In genomic region chr6:102388590-102388989, GRCm38 (mm10) we compare ENCODE assay signal across 31 mouse cellular contexts.
"Had no signal": no experiment of that assay in that cellular context is flagged by ENCODE, and none has a peak within 500 bp of the region (broad histone marks: within the 10 kb centered on the region; RNA-seq: fewer than 3 reads in every experiment).

No protein-coding gene starts in this region.

- H3K9ac ChIP-seq: limb, embryonic 12.5 days; limb, embryonic 13.5 days; limb, embryonic 15.5 days; liver, embryonic 12.5 days; liver, embryonic 13.5 days; liver, embryonic 14.5 days; liver, embryonic 15.5 days; liver, postnatal 0 days; lung, embryonic 14.5 days; lung, embryonic 15.5 days; midbrain, embryonic 12.5 days; midbrain, embryonic 13.5 days; midbrain, embryonic 15.5 days had no signal

- H3K9me3 ChIP-seq: limb, embryonic 10.5 days; limb, embryonic 12.5 days; limb, embryonic 13.5 days; limb, embryonic 15.5 days; liver, embryonic 12.5 days; liver, embryonic 13.5 days; liver, embryonic 15.5 days; lung, embryonic 15.5 days; megakaryocyte, embryonic 14.5 days; midbrain, embryonic 10.5 days; midbrain, embryonic 12.5 days; midbrain, embryonic 13.5 days; midbrain, embryonic 15.5 days had no signal

- H3K4me1 ChIP-seq: limb, embryonic 10.5 days; limb, embryonic 12.5 days; limb, embryonic 13.5 days; limb, embryonic 15.5 days; liver, embryonic 12.5 days; liver, embryonic 13.5 days; liver, embryonic 15.5 days; lung, embryonic 15.5 days; megakaryocyte, embryonic 14.5 days; midbrain, embryonic 10.5 days; midbrain, embryonic 12.5 days; midbrain, embryonic 13.5 days; midbrain, embryonic 15.5 days had no signal

- H3K4me3 ChIP-seq: limb, embryonic 10.5 days; limb, embryonic 12.5 days; limb, embryonic 13.5 days; limb, embryonic 15.5 days; liver, embryonic 12.5 days; liver, embryonic 13.5 days; liver, embryonic 15.5 days; lung, embryonic 15.5 days; megakaryocyte, embryonic 14.5 days; midbrain, embryonic 10.5 days; midbrain, embryonic 12.5 days; midbrain, embryonic 13.5 days; midbrain, embryonic 15.5 days; myocyte had no signal

- H3K27ac ChIP-seq: limb, embryonic 10.5 days; limb, embryonic 12.5 days; limb, embryonic 13.5 days; limb, embryonic 15.5 days; liver, embryonic 12.5 days; liver, embryonic 13.5 days; liver, embryonic 14.5 days; liver, embryonic 15.5 days; lung, embryonic 15.5 days; macrophage; midbrain, embryonic 10.5 days; midbrain, embryonic 12.5 days; midbrain, embryonic 13.5 days; midbrain, embryonic 15.5 days had no signal

- H3K36me3 ChIP-seq: limb, embryonic 10.5 days; limb, embryonic 12.5 days; limb, embryonic 13.5 days; limb, embryonic 15.5 days; liver, embryonic 12.5 days; liver, embryonic 13.5 days; liver, embryonic 15.5 days; lung, embryonic 15.5 days; midbrain, embryonic 10.5 days; midbrain, embryonic 12.5 days; midbrain, embryonic 13.5 days; midbrain, embryonic 15.5 days had no signal

- H3K27me3 ChIP-seq: limb, embryonic 12.5 days; limb, embryonic 13.5 days; limb, embryonic 15.5 days; liver, embryonic 12.5 days; liver, embryonic 13.5 days; liver, embryonic 15.5 days; lung, embryonic 15.5 days; megakaryocyte, embryonic 14.5 days; midbrain, embryonic 12.5 days; midbrain, embryonic 13.5 days; midbrain, embryonic 15.5 days had no signal

- ATAC-seq: liver, embryonic 12.5 days; liver, postnatal 0 days; lung, postnatal 0 days; midbrain, embryonic 13.5 days; midbrain, embryonic 15.5 days; midbrain, embryonic 16.5 days had no signal

- DNase-seq: left cerebral cortex, postnatal 4 days; liver; liver, embryonic 13.5 days; liver, postnatal 0 days; lung, adult 18-20 months; lung, adult 2 months; lung, embryonic 14.5 days; lung, postnatal 10 days; lung, postnatal 14 days; lung, postnatal 36 days; lung, postnatal 4 days; midbrain, embryonic 14.5 days had no signal

- H3K4me2 ChIP-seq: limb, embryonic 12.5 days; limb, embryonic 13.5 days; limb, embryonic 15.5 days; liver, embryonic 11.5 days; liver, embryonic 12.5 days; liver, embryonic 13.5 days; liver, embryonic 15.5 days; lung, embryonic 14.5 days; lung, embryonic 15.5 days; midbrain, embryonic 11.5 days; midbrain, embryonic 12.5 days; midbrain, embryonic 13.5 days; midbrain, embryonic 15.5 days had no signal
